Mouse (Mus musculus): Measurements from ENCODE around the gene Syf2. TPM values are rescaled to one million over a fixed set of nuclear protein-coding genes. Genes with fewer than 3 reads are reported as not detected.

The Syf2 gene
- polyA plus RNA-seq, 1 experiment: 63.1 TPM

DNA sequence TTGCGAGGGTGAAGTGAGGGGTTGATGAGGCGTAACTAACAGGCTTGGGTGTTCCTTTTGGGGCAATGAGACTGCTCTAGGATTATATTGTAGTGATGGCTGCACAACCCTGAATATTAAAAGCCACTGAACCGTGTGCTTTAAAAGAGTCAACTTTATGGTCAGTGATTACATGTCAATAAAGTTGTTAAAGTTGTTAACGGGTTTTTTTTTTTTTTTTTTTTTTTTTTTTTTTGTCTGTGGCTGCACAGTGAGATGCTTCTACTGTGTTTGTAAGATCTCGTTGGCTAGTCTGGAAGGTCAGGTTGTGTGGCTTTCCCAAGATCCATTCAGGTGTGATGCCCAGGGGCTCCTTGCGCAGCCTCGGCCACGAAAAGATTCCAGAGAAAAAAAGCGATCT lies 9.2 kb downstream of the Syf2 start:
- no peak for TF ChIP-seq GATA1 (IDR thresholded peaks at IDR 0.05; ENCODE audit: borderline replicate concordance, low read length)
- Histone ChIP-seq H3K4me3 (replicated peaks) (no peak overlapping the region), H3K27me3 (replicated peaks) (peaks cover 23% of the 10 kb centered on the region), H3K36me3 (replicated peaks; ENCODE audit: low read length) (peaks cover 32% of the 10 kb centered on the region), H3K4me1 (peaks cover 42% of the 10 kb centered on the region), H3K9me3 (no peaks in the 10 kb centered on the region)

DNA sequence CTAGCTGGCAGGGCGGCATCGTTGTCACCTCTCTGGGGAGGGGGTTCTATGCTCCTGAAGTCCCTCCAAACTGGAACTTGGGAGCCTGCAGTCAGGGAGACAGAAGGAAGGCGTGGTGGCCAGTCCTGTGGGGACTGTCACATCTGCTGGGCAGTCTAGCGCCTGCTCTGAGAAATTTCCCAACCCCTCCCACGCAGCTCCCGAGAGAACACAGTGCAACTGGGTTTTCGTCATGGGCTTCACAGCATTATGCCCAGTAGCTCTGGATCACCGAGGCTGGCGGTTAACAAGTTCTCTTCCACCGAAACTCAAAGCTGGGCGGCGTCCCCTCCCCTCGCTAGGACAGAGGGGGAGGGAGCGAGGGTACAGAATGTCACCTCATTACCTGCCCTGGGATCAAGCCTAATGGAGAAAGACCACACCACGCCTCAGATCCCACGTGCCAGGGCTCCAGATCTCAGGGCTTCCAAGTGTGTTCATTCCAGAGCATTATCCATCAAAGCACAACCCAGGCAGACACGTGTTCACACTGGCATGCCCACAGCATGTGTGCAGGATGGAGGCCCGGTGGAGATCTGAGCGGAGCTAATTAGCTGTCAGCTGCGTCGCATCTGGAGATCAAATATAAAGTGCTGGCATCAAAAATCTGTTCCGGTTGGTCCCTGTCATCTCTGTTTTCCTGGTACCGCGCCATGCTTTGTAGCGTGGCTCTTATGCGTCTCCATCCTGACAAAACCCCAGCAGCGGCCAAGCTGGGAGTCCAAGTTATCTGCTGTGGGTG lies 13.2 kb downstream of the Syf2 start:
- no peaks in the 10 kb centered on the region for H3K36me3 ChIP-seq (replicated peaks; ENCODE audit: low read length)
- peaks cover 41% of the 10 kb centered on the region for H3K4me1 ChIP-seq
- peaks cover 25% of the 10 kb centered on the region for H3K27me3 ChIP-seq (replicated peaks)
- no peak for TF ChIP-seq GATA1 (IDR thresholded peaks at IDR 0.05; ENCODE audit: borderline replicate concordance, low read length)
- TF ChIP-seq FLI1 (IDR thresholded peaks at IDR 0.05; ENCODE audit: low read length): no peak
- no peak overlapping the region for H3K4me3 ChIP-seq (replicated peaks)
- no peaks in the 10 kb centered on the region for H3K9me3 ChIP-seq

DNA sequence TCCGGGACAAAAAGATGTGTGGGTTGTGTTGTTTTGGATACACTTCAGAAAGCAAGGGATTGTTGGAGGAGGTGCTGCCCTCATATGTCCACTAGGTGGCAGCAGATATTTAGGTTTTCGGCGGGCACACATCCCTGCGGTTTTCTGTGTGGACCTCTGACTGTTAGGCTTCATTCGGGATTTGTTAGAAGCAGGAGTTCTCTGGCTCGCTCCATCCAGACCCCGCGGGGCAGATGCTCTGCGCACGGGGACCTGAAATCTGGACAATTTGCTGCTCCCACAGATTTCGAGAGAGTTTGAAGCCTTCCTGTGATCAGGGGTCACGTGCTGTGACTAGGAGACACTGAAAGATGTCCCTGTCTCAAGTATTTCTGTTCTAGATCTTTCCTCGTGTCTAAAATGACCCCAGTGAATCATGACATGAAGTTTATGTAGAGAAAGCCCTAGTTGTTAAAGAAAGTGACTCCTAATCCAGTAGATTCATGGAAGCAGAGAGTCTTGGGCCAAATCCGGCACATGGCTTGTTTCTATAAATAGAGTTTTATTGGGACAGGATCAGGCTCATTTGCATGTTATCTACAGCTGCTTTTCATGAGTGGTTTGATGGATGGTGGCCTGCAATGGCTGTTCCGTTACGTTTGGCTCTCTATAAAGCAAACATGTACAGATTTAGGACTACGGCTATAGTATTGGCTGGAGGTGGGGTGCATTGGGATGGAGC lies 15.5 kb downstream of the Syf2 start:
- H3K4me1 ChIP-seq: peaks cover 39% of the 10 kb centered on the region
- TF ChIP-seq GATA1 (IDR thresholded peaks at IDR 0.05; ENCODE audit: borderline replicate concordance, low read length) (no peak), FLI1 (IDR thresholded peaks at IDR 0.05; ENCODE audit: low read length) (no peak)
- H3K36me3 ChIP-seq (replicated peaks; ENCODE audit: low read length): no peaks in the 10 kb centered on the region
- H3K27me3 ChIP-seq (replicated peaks): peaks cover 21% of the 10 kb centered on the region
- peak overlapping the region; percentile 84 for H3K4me3 ChIP-seq (replicated peaks)
- H3K9me3 ChIP-seq: no peaks in the 10 kb centered on the region

DNA sequence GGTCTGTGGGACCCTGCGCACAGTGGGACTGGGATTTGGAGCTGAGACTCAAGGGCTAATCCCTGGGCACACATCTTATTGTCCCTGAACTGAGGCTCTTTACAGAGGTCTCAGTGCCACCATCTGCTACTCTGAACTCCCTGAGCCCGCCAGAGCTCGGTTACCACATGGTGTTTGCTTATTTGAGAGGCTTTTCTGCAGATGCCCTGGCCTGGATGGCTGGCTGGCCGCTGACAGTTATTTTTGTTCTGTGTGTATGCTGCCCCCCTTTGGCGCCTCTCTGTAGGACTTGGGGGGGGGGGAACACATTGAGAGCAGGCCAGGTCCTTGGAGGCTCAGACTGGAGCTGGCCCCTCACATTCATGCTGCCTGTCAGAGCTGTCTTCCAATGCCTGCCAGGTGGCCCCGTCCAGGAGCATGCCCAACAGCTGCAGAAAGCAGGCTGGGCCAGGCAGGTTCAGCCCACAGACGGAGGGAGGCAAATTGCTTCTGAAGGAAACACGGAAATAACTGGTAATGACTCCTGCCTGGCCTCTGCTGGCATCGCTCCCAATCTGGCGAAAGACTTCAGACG lies 19.9 kb downstream of the Syf2 start:
- no peaks in the 10 kb centered on the region for H3K9me3 ChIP-seq
- no peaks in the 10 kb centered on the region for H3K36me3 ChIP-seq (replicated peaks; ENCODE audit: low read length)
- H3K27me3 ChIP-seq (replicated peaks): peaks cover 23% of the 10 kb centered on the region
- no peak for TF ChIP-seq FLI1 (IDR thresholded peaks at IDR 0.05; ENCODE audit: low read length)
- no peak overlapping the region for H3K4me3 ChIP-seq (replicated peaks)
- peaks cover 22% of the 10 kb centered on the region for H3K4me1 ChIP-seq

DNA sequence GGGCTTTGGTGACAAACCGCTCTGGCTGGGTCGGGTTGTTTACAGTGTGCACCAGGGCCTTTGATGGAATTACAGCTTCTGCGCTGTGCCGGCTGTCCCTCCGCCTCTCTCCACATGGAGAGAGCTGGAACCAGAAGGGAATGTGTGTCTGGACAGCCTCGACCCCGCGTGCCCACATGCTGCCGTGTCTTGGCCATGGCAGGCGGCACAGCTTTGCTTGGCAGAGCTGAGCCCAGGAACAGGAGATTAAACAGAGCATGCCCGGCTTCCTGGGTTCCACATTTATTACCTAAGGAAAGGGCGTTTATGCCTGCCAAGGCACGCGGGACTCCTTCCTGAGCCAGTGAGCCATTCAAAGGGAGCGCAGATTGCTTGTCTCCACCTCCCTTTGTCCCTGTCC lies 23.8 kb downstream of the Syf2 start:
- no peak for TF ChIP-seq GATA1 (IDR thresholded peaks at IDR 0.05; ENCODE audit: borderline replicate concordance, low read length)
- TF ChIP-seq FLI1 (IDR thresholded peaks at IDR 0.05; ENCODE audit: low read length): no peak
- H3K36me3 ChIP-seq (replicated peaks; ENCODE audit: low read length): no peaks in the 10 kb centered on the region
- H3K4me3 ChIP-seq (replicated peaks): no peak overlapping the region
- peaks cover 23% of the 10 kb centered on the region for H3K4me1 ChIP-seq
- peaks cover 43% of the 10 kb centered on the region for H3K27me3 ChIP-seq (replicated peaks)
- H3K9me3 ChIP-seq: no peaks in the 10 kb centered on the region

DNA sequence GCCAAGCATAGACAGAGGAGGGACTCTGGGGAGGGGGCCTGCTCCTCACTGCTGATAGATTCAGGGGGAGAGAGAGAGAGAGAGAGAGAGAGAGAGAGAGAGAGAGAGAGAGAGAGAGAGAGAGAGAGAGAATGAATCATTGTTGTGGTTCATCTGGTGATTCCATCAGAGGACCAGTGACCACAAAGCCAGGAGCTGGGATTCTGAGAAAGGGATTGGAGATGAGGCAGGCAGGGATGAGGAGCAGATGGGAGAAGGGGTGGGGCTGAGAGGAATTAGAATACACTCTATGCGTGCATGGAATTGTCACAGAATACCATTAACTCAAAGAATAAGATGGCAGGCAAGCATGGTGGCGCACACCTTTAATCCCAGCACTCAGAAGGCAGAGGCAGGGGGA lies 24.5 kb downstream of the Syf2 start:
- peaks cover 28% of the 10 kb centered on the region for H3K4me1 ChIP-seq
- peaks cover 48% of the 10 kb centered on the region for H3K27me3 ChIP-seq (replicated peaks)
- H3K9me3 ChIP-seq: no peaks in the 10 kb centered on the region
- H3K4me3 ChIP-seq (replicated peaks): no peak overlapping the region
- no peaks in the 10 kb centered on the region for H3K36me3 ChIP-seq (replicated peaks; ENCODE audit: low read length)
- TF ChIP-seq GATA1 (IDR thresholded peaks at IDR 0.05; ENCODE audit: borderline replicate concordance, low read length) (no peak), FLI1 (IDR thresholded peaks at IDR 0.05; ENCODE audit: low read length) (no peak)

DNA sequence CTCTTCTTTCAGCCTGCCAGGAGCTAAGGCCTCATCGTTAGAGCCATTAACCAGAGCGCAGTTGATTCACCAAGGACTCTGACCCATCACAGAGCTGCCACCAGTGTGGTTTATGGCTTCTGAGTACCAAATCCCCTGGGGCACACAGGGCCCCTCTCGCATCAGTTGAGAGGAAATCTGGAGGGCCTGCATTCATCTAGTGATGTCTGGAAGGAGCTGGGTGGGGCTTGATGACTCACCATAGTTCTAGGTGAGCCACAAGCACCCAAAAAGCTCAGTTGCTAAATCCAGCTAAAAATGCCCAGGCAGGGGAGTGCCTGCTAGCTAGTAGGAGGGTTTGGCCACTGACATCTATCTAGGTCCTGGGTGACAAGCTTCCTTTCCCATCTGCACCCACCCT lies 25.1 kb downstream of the Syf2 start:
- Histone ChIP-seq H3K4me3 (replicated peaks) (peak overlapping the region; percentile 48), H3K4me1 (peaks cover 23% of the 10 kb centered on the region), H3K9me3 (no peaks in the 10 kb centered on the region), H3K27me3 (replicated peaks) (peaks cover 51% of the 10 kb centered on the region), H3K36me3 (replicated peaks; ENCODE audit: low read length) (no peaks in the 10 kb centered on the region)
- TF ChIP-seq GATA1 (IDR thresholded peaks at IDR 0.05; ENCODE audit: borderline replicate concordance, low read length) (no peak), FLI1 (IDR thresholded peaks at IDR 0.05; ENCODE audit: low read length) (no peak)

DNA sequence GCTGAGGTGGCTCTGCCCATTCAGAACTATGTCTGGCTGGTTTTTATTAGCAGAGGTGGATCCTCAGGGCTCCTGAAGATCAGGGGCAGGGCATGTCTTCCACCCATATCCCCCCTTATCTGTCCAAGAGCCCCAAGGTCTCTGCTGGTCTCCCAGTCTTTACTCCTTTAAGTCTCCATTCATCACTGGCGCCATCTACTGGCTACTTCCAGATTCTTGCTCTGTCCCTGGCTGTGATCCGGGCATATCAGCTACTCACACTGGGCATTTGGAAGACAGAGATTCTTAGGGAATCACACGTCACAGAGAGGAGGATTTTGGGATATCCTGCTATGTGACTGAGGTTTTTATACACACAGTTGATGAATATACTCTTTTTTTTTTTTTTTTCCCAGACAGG lies 25.6 kb downstream of the Syf2 start:
- Histone ChIP-seq H3K4me3 (replicated peaks) (peak overlapping the region; percentile 48), H3K9me3 (no peaks in the 10 kb centered on the region), H3K27me3 (replicated peaks) (peaks cover 55% of the 10 kb centered on the region), H3K36me3 (replicated peaks; ENCODE audit: low read length) (no peaks in the 10 kb centered on the region), H3K4me1 (peaks cover 24% of the 10 kb centered on the region)
- TF ChIP-seq FLI1 (IDR thresholded peaks at IDR 0.05; ENCODE audit: low read length) (no peak), GATA1 (IDR thresholded peaks at IDR 0.05; ENCODE audit: borderline replicate concordance, low read length) (no peak)

DNA sequence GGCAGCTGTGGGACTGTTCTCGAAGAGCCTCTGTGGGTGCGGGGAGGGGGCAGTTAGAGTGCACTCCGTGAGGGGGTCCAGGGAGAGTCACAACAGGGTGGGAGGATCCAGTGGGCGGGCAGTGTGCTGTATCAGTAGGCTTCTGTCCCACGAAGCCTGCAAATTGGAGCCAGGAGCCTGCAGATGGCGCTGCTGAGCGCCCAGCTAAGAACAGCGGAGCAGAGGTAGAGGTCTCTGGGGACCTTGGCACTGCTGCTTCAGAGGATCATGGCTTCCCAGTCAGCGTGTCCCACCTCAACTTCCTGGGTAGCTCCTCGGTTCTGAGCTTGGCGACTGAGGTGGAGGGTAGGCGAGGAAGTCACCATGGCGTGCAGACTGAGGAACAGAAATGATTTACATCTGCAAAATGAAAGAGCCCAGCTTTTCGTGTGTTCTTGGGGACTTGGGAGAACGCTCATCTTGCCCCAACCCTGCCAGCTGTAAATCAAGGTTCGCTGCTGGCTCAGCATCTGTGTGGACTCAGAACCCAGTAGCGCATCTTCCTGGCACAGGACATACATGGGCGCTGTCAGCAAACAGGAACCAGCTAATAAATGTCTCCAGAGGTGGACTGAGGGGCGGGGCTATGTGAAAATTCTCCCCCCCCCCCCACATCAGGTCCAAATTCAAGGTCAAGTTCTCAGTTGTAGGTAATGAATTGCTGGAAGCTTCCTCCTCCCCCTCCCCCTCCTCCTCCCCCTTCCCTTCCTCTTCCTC lies 32.5 kb downstream of the Syf2 start:
- peaks cover 46% of the 10 kb centered on the region for H3K4me1 ChIP-seq
- peaks cover 24% of the 10 kb centered on the region for H3K27me3 ChIP-seq (replicated peaks)
- TF ChIP-seq GATA1 (IDR thresholded peaks at IDR 0.05; ENCODE audit: borderline replicate concordance, low read length) (no peak), FLI1 (IDR thresholded peaks at IDR 0.05; ENCODE audit: low read length) (no peak)
- H3K9me3 ChIP-seq: no peaks in the 10 kb centered on the region
- no peaks in the 10 kb centered on the region for H3K36me3 ChIP-seq (replicated peaks; ENCODE audit: low read length)
- peak overlapping the region; percentile 90 for H3K4me3 ChIP-seq (replicated peaks)
